Mouse (Mus musculus) lung, postnatal 25 days (tissue): ENCODE data around the gene Sun1.
A peak's percentile ranks its signal among the peaks of the same experiment; 100 is the strongest.

Experiments
- DNase-seq: peaks from one replicate; pipeline ENCODE4 v3.0.0; 2022; ENCODE audit warnings: low spot score

Gene Sun1

GRCm38 (mm10) chr5:139251736-139252080 lies 51.3 kb downstream of the Sun1 start:
- no peak for DNase-seq

DNA sequence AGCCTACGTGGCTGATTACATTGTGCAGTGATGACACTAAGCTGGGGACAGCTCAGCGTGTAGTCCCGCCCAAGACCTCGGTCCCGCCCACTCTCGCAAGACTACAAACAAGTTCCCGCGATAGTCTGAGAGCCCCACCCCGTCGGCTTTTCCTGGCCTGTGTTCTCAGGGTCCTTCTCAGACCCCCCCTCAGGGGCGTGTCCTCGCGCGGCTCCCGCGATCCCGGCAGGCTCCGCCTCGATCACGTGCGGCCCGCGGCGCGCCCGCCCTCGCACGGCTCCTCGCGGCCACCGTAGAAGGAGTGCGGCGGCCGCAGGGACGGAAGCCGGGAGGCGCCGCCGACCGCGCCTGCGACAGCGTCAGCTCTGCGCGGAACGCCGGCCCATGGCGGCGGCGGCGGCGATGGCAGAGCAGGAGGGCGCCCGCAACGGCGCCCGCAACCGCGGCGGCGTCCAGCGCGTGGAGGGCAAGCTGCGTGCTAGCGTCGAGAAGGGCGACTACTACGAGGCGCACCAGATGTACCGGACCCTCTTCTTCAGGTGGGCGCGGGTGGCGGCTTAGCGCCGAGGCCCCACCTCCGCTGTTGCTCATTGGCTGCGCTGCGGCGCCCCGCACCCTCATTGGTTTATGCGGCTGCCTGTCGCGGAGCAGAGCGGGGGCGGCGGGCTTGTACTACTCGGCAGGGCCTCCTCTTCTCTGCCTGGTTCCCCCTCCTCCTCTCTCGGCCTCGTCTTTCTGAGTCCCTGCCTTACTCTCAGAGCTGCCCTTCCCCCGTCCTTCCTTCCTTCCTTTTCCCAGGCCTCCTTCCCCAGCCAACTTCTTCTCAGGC lies 51.9 kb downstream of the Sun1 start, which contains the start of gene Get4:
TSS of gene Get4 (plus strand) at position 244 of the 829 bp plus-strand sequence.
- DNase-seq, result peak; percentile 99

- no peak for DNase-seq
These were observed 52.4 kb downstream of the Sun1 start for GRCm38 (mm10) chr5:139252910-139253245.

- DNase-seq, result peak; percentile 42
These were observed 52.9 kb downstream of the Sun1 start for GRCm38 (mm10) chr5:139253301-139253741.

DNA sequence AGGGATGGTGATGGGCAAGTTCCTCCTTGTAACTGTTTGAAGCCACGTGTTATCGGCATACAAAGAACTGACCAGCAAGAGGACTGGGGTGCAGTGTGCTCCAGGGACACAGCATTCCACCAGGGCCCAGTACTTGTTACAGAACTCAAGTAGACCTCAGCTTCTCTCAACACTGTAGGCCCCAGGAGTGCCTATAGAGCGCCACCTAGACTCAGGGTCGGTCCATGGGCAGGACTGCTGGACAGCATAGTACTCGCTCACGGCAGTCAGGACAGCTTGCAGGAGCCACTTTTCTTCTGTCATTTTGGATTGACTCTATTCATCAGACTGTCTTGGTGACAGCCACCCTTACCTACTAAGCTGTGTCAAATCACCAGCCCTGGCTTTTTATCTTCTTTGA lies 54.5 kb downstream of the Sun1 start:
- DNase-seq, result no peak

- DNase-seq, result no peak
These were observed 55.3 kb downstream of the Sun1 start for GRCm38 (mm10) chr5:139255777-139256176.

- DNase-seq, result no peak
These were observed 55.9 kb downstream of the Sun1 start for GRCm38 (mm10) chr5:139256211-139256765.

- no peak for DNase-seq
These were observed 56.8 kb downstream of the Sun1 start for GRCm38 (mm10) chr5:139257265-139257664.

GRCm38 (mm10) chr5:139257818-139258217 lies 57.4 kb downstream of the Sun1 start:
- no peak for DNase-seq

- DNase-seq, result peak; percentile 51
These were observed 58.1 kb downstream of the Sun1 start for GRCm38 (mm10) chr5:139258371-139259035.

- peak; percentile 65 for DNase-seq
These were observed 59.4 kb downstream of the Sun1 start for GRCm38 (mm10) chr5:139259853-139260252.

DNA sequence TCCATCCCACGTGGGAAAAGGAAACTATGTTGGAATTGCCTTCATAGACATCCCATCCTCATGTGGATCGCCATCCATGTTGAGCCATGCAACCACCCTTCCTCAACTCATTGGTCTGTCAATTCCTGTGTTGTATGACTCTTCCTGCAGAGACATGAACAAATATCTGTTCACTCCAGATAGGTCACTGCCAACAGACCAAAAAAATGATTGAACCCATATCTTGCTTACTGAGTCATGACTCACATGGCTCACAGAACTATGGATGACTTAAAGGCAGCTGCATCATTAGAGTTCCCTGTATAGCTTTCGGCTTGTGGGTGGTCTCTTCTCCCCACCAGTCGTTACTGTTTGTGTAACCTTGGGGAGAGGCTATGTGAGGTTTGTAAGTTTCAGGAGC lies 61.0 kb downstream of the Sun1 start:
- DNase-seq, result no peak

DNA sequence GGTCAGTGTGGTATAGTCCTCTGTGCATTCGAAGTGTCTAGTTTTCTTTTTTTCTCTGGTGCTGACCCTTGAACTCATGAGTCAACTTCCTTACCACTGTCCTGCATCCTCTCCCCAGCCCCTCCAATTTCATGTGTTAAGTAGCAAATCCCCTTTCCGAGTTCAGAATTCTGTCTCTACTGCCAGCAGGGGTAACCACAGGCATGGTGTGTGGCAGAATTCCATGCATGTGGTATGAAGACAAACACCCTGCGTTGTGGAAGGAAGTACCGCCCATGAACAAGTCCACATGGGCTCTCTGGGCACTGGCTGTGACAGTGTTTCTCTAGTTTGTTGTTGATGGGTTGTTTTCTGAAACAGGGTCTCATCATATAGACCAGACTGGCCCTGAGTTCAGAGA lies 67.2 kb downstream of the Sun1 start:
- no peak for DNase-seq

GRCm38 (mm10) chr5:139270806-139271521 lies 70.5 kb downstream of the Sun1 start:
- peak; percentile 48 for DNase-seq

DNA sequence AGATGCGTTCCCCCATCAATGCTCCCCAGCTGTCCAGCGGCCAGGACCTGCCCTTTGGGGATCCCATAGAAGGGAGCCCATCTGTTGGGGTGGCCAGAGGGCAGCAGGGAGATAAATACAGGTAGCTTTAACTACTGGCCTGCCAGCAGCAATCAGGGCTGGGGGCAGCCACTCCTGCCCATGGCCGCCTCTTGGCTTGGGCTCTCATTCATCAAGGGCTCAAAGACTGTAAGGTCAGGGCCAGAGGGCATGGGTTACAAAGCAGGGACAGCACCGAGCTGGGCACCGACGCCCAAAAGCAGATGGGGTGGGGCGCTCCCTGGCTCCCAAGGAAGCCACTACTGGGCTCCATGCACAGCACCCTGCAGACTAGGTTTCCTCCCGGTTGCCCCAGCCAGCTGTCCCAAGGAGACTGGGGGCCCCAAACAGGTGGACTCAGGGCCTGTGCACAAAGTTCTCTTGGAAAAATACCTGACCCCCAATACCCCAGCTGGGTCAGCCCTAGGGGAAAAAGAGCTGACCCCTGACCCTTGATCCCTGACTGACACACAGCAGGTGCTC lies 71.6 kb downstream of the Sun1 start:
- no peak for DNase-seq

DNA sequence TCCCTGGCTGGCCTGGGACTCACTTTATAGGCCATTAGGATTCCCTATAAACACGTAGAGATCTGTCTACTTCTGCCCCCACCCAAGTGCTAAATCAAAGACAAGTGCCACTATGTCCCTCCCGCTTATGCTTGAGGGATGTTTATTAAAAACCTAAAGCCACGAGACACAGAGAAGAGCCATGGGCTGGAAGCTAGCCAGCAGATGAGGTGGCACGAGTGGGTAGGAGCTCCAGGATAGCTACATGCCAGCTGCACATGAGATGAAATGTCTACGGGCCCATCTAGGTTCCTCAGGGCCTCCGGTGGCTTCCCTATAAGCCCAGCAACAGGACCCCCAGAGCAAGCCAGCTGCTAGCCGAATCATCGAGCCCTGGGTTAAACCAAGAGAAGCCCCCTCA lies 76.8 kb downstream of the Sun1 start:
- DNase-seq, result no peak

DNA sequence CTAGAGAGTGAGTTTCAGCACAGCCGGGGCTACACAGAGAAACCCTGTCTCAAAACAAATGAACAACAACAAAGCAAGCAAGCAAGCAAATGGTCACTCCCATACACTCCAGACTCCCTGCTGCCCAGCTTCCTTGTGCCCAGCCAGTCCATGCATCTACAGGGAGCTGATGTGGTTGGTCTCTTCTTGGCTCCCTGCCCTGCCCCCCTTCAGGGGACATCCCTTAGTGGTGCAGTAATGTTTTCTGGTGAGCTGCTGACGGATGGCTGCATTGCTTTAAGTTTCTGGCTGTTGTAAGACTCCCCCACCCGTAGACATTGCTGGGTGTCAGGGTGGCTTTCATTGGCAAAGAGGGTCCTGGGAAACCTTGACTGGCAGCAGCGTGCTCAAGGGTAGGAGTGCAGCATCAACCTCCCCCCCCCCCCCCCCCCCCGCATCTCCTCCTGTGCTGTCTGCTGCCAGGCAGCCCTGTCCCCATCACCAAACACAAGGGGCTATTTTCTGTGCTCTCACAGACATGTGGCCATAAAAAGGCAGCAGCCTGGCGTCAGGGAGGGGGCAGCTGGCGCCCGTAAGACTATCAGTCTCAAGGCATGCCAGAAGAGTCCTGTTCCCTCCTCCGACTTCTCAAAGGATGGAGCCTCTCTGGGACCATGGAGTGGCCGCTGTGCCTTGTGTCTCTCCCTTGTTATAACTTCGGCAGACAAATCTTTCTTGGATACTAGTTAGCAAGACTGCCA lies 81.1 kb downstream of the Sun1 start:
- no peak for DNase-seq

DNA sequence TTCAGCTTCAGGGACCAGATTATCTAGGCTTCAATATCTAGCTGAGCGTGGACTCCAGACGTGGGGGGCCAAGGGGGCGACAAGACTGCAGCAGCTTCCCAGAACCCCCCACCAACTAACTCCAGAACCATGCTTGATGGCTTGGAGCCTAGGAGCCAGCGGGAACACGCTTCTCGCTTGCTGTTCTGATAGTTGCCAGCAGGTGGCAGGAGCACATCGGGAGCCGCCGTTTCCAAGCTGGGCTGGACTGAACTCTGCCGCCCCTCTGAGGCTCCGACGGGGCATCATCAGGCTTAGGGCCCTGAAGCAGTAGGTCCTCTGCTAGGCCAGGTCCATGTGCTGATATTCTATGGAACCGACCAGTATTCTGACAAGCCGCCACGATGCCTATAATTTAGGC lies 81.8 kb downstream of the Sun1 start:
- DNase-seq, result peak; percentile 86

DNA sequence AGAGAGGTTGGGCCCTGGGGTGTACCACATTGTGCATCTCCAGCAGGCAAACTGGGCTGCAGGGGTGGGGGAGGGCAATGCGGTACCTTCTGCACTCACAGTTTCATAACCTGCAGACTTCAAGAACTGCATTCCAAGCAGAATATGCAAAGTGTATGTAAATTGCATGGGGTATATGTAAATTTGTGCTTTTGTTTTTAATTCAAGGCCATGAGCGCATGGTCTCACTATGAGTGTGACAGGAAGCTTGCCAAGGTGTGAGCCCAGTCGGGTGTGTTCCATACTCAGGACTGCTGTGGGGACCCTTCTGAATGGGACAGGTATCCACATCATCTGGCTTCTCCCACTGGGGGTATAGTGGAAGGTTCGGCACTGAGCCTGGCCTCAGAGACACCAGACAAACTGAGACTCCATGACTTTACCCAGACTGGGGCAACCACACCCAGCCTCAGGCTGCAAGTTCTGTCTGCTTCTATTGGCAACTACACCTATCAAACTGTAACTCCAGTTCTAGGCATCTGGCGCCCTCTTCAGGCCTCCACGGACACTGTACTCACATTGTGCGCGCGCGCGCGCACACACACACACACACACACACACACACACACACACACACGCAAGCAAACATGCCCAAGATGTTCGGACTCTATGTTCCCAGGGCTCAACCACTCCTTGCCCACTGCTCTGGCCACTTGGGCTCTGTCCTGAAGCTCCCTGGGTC lies 83.2 kb downstream of the Sun1 start:
- DNase-seq, result no peak

- no peak for DNase-seq
These were observed 85.1 kb downstream of the Sun1 start for GRCm38 (mm10) chr5:139285383-139286067.
